Mouse (Mus musculus) embryo, embryonic 9.5 days (tissue): Measurements from ENCODE around the gene Secisbp2l.

Source experiments
- DNase-seq: peaks from one replicate; pipeline ENCODE4 v3.0.0-alpha.2; 2017; ENCODE audit errors: extremely low spot score

The Secisbp2l gene

DNA sequence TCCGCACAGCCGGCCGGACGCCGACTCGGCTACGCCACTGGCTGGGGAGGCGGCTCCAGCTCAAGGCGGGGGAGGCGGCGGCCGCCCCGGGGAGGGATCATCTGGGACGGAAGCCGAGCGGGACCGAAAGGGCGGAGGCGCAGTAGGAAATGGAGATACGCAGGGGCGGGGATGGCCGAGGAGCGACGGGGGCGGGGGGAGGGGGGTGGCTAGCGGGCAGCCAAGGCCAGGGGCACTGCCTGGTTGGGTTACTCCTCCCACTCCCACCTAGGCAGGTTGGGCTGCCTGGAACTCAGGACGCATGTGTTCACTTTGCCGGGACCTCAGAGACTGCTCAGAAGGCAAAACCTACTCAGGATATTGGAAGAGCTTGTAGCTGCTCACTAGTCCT, at the start of gene Secisbp2l:
TSS of gene Secisbp2l (minus strand) at position 152 of the 391 bp plus-strand sequence.
- peak; percentile 95 for DNase-seq

DNA sequence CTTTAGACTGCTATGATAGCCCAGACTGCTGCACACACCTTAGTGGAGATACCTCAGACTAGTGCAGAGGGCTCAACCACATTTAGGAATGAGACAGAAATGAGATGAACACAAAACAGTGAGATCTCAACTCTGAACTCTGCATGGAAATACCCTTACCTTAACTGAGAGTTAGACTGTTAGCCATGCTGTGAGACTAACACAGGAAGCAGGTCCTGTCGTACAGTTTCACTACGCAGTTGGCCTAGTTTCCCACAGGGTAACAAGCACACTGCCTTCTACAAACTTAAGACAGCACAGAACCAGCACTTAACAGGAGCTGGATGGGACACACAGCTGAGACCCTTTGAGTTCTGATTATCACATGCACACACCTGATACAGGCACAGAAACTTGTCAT, 47.3 kb upstream of the Secisbp2l start:
- no peak for DNase-seq

DNA sequence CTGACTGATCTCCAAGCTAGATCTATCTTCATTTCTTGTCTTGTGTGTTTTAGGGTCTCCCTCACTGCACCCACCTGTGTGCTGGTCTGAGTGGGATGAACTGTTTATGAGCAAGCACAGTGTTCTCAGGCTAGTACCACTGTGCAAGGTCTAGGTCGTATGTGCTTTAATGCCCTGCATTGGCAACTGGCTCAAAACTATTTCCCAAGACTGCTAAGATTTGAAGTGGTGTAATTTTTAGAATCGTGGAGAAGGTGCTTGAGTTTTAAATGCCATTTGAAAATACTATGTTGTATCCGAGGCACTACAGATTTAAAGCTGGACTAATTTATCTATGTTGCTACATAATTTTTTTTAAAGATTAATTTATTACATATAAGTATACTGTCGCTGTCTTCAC, 45.2 kb upstream of the Secisbp2l start:
- no peak for DNase-seq

DNA sequence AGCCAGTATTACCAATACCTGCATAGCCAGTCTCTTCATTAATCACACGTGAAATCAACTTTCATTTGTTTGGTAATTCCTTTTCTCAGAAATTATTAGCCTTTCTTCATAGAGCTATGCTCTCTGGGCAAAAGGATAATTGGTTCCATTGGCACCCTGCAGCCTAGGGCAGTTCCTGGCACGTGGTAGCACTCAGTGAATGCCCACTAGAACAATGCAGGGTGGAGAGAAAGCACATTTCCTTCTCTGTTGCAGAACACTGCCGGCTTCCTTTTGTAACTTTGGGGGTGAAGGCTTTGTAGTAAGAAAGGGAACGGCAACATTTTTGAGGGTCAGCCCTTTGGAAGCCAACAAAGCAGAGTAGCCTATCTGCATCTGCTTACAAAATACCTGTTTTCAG, 43.5 kb upstream of the Secisbp2l start:
- DNase-seq, result no peak

DNA sequence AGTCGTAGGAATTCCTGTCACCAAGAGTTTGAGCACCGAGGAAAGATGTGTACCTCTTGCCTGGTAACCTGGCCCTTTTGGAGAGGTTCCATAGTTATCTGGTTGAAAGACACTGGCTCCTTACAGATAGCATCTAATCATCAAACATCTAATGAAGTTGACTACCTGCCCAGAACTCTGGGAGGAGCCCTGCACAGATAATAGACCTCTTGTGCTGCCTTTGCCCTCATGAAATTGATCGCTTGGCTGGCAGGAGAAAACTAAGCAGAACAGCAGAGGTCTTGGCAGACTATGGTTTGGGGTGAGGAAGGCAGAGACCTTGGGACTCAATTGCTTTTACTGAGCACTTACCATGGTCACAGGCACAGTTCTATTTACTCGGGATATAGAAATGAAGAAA, 37.7 kb upstream of the Secisbp2l start:
- no peak for DNase-seq

DNA sequence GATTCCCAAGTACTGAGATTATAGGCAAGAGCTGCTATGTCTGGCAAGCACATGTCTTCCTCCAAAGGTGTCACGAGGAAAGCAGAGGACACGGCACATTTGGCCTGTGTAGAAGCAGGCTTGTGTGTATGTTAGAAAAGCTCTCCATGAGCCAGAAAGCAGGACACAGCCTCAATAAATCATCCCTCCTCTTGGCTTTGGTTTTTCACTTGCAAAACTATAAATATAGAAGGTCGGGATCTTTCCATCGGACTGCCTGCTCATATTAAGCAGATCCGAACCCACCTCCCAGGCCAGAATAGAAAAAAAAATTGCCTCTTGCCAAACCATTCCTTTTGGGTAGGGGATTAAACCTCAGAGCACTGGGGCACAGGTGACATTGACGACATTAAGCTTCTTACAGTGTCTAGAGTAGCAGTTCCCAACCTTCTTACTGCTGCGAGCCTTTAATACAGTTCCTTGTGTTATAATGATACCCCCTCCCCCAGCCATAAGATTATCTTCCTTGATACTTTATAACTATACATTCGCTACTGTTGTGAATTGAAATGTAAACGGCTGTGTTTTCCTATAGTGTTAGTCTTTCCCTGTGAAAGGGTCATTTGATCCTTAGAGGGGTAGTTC, 31.4 kb upstream of the Secisbp2l start:
- no peak for DNase-seq

DNA sequence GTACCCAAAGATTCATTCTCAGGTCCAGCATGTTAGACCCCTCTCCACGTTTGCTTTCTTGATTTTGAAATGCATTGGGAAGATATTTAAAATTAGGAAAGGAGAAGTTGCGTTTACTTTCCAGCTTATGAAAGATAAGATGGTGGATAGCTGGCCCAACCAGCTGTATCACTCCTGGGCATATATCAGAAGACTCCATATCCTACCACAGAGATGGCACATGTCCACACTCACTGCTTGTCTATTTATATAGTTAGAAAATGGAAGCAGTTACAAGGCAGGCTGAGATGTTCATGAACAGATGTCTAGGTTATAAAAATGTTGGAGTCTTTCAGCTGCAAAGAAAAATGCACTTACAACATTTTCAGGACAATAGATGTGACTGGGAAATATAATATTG, 28.7 kb upstream of the Secisbp2l start:
- no peak for DNase-seq

DNA sequence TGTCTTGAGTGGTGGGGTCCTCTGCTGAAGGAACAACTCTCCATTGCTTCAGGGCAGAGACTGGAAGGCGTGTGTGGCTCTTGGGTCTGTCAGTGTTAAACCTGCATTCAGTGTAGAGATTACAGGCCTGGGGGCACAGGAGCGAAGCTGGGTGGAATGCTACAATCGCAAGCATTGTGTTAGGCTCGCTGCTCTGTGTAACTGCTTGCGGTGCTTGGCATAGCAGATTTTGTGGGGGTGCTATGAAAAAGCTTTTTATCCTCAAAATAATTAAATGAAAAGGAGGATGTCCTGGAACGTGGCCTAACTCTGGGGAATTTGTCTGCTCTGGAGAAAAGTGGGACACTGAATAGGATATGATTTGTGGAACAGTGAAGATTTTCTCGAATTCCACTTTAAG, 26.9 kb upstream of the Secisbp2l start:
- no peak for DNase-seq

DNA sequence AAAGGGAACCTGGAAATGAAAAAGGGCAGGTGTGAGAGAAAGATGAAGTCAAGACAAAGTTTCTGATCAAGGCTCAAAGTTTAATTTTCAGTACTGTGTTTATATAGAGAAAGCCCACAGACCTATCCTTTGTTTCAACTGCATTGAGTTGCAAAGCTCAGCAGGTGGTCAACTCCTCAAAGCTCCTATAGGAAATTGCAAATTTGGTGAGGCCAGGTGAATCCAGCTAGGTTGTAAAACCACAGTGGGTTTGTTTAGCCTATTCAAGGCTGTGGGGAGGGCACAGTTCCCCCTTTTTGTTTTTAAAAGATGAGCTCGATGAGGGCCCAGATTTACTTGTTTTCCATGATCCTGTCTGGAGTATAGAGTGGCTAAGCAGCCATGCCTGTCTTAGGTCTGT, 23.2 kb upstream of the Secisbp2l start:
- DNase-seq, result no peak

DNA sequence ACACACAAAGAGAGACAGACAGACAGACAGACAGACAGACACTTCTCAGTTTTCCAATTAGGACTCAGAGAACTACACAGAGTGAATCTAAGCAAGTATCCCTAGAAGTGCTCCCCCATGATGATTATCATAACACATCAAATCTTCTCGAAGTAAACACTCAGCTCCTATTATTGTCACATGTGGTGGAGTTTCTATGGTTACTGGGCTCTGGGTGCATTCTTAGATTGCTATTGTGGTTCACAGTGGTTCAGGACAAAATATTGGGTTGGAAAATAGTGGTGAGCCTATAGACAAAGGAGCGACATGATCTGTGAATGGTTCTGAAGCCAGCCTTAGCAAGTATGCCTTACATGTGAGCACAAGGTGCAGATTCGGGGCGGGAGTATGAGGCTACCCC, 19.3 kb upstream of the Secisbp2l start:
- DNase-seq, result no peak

DNA sequence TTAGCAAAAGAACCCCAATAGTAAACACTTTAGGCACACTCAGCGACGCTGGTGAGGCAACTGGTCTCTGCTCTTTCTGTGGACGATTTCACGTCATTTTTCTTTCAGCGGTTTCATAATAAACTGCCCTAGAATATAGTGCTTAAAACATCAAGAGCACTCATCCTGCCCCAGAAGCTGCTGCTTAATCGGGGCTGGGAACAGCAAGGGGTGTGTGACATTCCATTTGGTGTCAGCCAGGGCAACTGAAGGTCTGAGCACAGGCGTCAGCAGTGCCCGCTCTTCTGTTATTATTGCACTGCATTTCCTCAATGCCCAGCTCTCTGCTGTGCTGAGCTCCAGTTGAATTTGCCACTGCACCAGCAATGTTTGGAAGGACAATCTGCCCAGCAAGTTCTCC, 18.4 kb upstream of the Secisbp2l start:
- DNase-seq, result no peak

DNA sequence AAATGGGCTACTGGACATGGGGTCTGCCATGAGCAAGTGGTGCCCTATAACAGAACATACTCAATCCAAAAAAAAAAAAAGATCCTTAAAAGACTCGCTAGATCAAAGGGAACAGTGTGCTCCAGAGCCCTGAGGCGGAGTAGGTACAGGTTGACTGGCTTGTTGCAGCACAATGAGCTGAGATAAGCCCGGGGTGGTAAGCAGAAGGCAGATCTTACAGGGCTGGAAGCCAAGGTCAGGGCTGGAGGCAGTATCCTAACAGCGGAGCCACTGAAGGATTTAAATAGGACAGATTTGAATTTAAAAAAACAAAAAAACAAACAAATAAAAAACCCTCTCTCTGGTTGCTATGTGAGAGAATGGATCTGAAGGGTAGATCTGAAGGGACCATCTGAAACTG, 17.8 kb upstream of the Secisbp2l start:
- DNase-seq, result no peak

DNA sequence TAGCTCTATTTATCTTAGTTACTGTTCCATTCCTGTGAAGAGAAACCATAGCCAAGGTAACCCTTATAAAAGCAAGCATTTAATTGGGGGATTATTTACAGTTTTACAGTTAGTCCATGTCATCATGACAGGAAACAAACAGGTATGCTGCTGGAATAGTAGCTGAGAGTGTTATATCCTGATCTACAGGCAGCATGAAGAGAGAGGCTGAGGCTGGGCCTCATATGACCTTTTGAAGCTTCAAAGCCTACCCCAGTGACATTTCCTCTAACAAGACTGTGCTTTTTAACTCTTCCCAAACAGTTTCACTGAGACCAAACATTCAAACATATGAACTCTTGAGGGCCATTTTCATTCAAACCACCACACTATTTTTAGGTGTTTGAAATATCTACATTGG, 15.2 kb upstream of the Secisbp2l start:
- DNase-seq, result no peak

DNA sequence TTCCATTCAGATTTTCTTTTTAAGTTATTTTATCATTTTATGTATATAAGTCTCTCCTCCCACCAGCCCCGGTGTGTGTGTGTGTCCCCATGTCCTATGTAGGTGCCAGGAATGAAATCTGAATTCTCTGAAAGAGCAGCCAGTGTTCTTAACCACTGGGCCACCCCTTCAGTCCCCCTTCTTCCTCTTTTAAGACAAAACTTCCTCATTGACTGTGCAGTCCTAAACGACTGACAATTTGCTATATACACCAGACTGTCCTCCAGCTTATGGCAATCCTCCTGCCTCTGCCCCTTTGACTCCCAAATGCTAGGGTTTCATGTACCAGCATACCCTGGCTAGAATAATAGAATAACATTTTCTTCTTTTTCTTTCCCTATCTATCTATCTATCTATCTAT, 12.4 kb upstream of the Secisbp2l start:
- DNase-seq, result no peak

DNA sequence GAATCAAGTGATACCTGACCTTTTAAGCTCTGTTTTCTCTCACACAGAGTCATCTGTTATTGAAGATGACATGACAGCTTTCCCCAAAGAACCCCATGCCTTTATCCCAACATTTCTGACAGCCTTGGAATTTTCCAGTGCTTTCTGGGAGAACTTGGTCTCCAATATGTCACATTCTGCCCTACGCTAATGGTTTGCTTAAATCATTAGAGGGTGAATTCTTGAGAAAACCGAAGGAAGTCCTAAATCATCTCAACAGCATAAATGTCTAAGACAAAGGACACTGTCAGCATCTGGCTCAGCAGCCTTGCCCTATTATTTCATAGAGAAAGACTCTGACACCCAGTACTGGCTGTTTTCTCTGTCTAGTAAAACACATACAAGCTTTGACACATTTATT, 11.5 kb upstream of the Secisbp2l start:
- DNase-seq, result no peak

DNA sequence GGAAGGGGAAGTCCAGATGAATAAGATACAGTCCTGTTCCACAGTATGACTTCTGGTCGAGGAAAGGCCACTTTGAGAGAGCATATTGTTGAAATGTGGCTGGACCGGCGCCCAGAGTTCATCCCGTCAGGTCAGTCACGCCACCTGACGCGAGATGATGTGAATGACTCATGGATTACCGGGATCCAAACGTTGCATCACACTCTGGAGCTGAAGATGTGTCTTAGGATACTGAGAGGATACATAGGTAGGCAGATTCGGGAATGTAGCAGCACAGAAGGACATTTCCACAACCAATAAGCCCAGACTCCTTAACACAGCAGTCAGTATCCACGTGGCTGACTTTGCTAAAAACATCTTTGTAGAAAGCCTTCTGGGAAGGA, 10.2 kb upstream of the Secisbp2l start:
- no peak for DNase-seq

DNA sequence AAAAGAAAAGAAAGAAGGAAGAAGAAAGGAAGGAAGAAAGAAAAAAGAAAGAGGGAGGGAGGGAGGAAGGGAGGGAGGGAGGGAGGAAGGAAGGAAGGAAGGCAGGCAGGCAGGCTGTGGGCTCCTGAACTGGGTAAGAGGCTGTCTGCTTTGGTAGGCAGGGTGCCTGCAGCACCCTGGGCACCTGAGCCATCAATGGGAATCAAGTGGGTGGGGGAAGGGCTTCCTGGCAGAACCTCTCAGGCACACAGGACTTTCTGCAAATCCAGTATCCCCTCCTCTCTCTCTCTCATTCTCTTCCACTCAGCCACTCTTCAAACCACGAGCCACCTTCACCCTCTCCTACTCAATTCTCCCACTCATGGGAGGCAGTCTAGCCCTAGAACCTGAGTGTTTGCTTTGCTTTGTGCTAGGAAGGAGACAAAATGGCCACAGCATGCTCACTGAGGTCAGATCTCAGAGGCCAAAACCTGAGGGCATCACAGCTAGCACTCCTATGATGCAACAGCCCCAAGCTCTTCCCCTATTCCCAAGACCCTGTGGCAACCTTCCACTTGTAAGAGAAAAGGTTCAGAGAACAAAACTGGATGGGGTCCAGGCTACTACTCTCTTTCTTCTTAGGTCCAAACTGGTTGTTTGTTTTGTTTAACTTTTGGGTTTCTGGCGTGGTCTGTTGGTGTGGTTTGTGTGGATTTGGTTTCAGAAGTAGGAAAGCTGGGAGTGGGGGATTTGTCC, 9.6 kb upstream of the Secisbp2l start:
- DNase-seq, result no peak

DNA sequence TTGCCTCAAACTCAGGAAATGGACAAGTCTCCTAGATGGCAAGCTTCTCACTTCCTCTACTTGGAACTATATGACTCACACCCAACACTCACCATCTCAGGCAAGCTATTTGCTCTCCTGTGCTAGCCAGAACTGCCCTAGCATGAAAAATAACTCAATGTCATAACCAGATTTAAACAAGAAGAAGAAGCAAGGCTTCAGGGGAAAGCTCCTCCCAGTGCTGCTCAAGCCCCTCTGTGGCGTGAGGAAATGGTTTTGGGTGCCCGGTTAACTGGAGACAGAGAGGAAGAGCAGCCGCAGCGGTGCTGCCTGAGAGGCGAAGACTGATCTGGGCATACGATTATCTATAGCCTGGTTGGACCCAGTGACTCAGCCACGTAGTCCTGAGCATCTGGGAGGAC, 8.8 kb upstream of the Secisbp2l start:
- no peak for DNase-seq

DNA sequence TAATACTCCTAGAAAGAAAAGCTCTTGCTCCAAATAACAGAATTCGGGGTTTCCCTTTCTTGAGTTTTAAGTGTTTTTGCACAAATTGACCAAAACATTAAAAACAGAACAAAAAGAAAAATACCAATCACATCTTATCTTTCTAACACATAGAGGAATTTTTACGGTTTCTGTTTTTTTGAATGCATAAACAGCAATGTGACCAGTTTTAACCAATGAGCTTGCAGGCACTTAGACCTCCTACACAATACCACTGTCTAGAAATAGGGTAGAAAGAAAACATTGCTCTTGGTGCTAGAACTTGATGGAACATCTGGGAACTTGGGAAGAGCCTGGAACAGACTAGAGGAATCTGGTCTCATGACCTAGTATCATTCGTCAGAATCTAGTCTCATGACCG, 7.6 kb upstream of the Secisbp2l start:
- no peak for DNase-seq

DNA sequence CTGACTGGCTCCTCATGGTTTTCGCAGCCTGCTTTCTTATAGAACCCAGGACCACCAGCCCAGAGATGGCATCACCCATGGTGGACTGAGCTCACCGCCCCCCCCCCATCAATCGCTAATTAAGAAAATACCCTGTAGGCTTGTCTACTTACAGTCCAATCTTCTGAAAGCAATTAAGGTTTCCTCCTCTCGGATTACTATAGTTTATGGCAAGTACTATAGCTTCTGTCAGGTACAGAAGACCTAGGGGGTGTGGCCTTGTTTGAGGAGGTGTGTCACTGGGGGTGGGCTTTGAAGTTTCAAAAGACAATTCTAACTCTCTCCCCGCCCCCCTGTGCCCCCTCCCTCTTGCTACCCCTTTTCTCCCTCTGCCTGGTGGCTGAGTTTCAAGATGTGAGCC, 6.6 kb upstream of the Secisbp2l start:
- no peak for DNase-seq

DNA sequence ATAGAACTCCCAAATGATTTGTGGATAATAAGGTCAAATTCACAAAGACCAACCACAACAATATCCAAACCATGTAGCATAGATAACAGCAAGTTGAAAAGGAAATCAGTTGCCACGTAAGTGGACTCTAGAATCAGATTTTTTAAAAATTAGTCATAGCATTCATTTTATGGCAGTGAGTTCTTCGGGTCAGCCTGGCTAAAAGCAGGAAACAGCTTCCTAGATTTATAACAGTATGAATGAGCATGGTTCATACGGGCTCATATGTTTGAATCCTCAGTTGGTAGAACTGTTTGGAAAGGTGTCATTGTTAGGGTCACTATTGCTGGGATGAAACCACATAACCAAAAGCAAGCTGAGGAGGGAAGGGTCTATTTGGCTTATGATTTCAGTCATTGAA, 6.1 kb upstream of the Secisbp2l start:
- no peak for DNase-seq

DNA sequence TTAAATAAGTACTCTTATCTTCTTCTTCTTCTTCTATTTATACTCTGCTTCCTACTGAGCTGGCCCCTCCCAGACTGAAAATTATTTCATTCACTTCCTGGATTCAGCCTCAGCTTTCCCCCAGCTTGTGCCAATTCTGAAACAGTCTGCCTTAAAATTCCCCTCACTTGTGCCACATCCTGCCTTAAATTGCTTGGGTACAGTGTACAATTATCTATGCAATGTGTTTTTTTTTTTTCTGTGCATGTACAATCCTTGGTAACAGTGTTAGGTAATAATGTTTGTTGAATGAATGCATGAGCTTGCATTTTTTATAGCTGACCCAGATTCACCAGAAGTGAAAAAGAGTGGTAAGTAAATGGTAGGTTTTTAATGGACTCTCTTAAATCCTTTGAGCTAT, 5.7 kb upstream of the Secisbp2l start:
- DNase-seq, result no peak

DNA sequence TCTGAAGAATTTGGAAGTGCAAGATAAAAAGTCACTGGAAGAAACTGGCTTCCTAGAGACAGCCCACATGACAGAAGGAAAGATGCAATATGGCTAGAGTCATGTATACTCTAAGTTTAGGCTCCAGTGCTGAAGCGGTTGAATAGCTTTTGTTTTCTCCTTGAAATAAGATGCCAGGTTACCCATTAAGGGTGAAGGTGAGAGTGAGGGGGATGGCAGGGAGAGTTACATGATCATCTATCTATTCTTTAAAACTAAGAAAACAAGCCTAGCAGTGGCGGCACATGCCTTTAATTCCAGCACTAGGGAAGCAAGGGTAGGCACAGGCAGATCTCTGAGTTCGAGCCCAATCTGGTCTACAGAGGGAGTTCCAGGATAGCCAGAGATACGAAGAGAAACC, 2.4 kb upstream of the Secisbp2l start:
- no peak for DNase-seq

DNA sequence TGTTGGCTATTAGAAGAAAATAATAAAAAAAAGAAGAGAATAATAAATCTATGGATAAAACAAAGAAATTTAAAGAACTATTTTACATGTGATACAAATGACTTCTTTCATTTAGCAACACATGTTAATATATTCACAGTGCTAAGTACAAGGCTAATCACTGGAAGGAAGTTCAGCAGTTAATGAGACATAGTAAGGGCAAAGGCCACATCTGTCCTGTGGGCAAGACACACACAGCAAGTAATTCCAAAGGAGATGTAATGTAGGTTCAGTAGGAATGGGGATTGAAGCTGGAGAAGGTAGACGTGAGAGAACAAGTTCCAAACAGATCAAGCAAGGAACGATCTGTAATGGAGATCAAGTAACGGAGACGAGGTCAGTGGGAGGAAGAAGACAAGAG, 1.7 kb upstream of the Secisbp2l start:
- no peak for DNase-seq
